Mouse (Mus musculus) layer of hippocampus, adult 8-10 months (tissue): ENCODE results near the gene Sumf1. TPM values are rescaled to one million over a fixed set of nuclear protein-coding genes. Genes with fewer than 3 reads are reported as not detected.

Experiments
- DNase-seq, 2 experiments: peaks; one replicate each; pipeline ENCODE4 v3.0.0; 2022; ENCODE audit warnings: low spot score in 2 of 2
- total RNA-seq, 4 experiments: library from RNA; stranded (reverse); gene quantifications; 2 replicates each; pipeline ENCODE4 v1.2.4; 2022

Gene Sumf1
- total RNA-seq, 4 experiments from 2014 or later: 19.2 to 29.2 (median 22.3) TPM

DNA sequence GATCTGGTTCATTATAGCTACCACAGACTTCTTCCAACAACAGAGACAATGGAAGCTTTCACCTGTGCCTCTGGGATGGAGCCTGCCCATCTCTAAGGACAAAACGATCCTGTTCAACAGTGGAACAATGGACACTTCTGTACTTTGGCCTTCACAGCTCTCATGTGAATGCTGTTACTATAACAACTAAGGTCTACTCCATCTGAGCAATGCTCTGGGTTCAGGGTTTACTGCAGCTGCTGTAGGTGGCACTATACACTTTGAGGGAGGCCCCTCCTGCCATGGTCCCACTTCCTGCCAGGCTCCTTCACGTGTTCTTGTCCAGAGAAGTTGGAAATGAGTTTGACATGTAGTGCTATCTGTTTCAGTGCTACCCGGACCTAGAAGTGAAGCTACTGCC lies 36.9 kb downstream of the Sumf1 start:
- no peak for DNase-seq

GRCm38 (mm10) chr6:108146637-108147036 lies 38.7 kb downstream of the Sumf1 start:
- DNase-seq: no peak

- peak; percentile 24 to 35 for DNase-seq
Measured at GRCm38 (mm10) chr6:108145941-108146588, 39.3 kb downstream of the Sumf1 start.

- DNase-seq: no peak
Measured at GRCm38 (mm10) chr6:108145241-108145640, 40.1 kb downstream of the Sumf1 start.

GRCm38 (mm10) chr6:108142796-108143195 lies 42.6 kb downstream of the Sumf1 start:
- peak; percentile 36 to 37 for DNase-seq

DNA sequence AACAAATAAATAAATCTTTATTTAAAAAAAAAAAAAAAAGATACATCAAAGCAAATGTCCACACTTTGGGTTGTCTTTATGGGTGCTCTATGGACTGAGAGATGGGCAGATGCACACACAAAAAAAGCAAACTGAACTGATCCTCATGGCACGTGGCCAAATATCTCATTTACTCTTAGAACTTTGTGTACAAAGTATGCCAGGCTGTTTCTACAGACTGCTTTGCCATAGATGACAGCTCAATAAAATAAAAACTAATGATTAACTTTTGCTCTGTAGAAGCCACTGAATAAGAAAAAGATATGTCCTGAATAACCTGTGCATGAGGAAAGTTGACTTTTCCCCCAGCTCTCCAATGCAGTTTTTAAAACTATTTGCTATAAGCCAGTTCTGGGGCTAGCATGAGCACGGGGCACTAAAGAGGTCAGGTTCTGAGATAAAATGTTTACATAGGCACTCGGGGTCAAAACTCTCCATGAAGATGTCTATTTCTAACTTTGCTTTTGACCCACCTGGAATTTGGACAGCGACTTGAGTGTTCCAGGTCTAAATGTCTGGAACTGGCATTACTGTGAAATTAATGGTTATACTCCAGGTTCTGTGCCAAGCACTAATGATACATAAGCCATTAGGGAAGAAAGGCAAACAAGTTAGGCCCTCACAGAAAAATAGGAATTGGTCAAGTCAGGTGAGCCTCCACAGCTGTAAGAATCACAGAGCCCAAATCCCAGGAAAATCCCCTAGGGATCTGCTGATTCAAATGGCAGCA lies 44.5 kb downstream of the Sumf1 start:
- DNase-seq: no peak

GRCm38 (mm10) chr6:108137031-108137430 lies 48.4 kb downstream of the Sumf1 start:
- DNase-seq: no peak

GRCm38 (mm10) chr6:108136286-108136685 lies 49.1 kb downstream of the Sumf1 start:
- DNase-seq: no peak

DNA sequence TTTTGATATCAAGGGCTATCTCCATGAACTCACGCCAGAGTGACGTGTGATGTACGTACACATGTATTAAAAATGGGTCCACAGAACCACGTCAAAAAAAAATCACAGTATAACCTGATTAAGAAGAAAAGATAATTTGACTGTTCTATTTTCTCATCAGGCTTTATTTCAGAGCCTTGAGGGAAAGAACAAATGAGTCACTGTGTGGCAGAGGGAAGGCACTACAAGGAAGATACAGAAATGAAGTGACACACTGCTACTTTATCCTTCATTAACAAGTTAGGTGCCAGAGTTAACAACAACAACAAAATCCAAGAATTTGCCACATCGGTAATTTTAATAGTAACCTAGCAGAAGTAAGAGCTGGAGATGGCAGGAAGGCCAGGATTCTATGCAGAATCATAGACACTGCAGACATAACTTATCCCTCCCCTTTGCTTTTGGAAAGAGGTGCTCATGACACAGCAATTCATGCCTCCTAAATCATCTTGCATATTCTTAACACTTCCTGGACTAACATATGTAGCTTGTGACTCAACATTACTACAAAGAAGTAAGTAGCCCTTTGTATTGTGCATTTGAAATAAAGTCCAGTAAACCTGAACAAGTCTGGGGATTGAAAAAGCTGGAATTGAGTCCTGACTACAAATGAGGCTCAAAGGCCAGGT lies 53.0 kb downstream of the Sumf1 start:
- no peak for DNase-seq

DNA sequence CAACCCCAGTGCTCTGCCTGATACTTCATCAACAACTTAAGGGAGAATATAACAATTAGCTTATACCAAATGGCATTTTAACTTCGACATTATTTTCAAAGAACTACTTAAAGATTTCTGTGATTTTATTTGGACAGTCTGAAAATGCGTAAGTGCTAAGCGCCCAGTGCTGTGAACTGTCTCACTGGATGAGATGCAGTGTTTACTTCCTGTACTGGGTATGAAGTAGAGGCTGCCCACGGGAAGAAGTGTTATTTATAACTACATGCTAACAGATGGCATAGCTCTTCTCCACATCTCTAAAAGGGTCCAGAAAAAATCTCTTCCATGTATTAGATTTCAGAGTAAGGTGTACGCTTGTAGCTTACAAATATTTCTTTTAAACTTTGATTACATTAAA lies 54.7 kb downstream of the Sumf1 start:
- no peak for DNase-seq

DNA sequence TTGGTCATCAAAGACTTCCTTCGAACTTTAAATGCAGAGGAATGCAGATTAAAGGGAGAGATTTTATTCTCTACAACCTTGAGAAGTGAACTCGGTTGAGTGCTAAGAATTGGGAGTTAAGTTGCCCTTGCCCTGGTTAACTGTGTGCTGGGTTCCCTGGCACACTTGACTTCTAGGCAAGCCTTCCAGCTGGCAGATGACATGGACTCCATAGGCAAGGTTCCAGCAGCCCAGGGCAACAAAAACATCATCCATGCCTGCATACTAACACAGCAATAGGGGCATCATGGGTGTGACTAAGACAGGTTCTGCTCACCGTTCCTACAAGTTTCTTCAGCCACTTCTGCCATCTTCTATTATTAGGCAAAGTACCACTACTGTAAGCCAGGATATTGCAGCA lies 58.8 kb downstream of the Sumf1 start:
- DNase-seq: no peak

DNA sequence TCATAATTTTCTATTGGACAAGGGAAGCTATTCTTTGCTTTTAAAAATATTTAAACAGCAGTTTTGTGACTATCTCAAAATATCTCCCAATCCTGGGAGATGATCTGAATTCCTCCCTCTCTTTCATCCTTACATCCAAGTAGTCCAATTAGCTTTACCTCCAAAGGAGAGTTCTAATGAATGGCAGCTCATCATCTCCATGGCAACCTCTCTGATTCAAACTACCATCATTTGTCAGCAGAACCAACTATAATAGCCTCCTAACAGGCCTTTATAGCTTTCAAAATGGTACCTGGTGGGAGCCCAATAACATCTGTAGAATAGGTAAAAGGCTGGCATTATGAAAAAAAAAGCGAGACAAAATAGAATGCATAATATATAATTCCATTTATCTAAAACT lies 59.9 kb downstream of the Sumf1 start:
- DNase-seq: no peak

DNA sequence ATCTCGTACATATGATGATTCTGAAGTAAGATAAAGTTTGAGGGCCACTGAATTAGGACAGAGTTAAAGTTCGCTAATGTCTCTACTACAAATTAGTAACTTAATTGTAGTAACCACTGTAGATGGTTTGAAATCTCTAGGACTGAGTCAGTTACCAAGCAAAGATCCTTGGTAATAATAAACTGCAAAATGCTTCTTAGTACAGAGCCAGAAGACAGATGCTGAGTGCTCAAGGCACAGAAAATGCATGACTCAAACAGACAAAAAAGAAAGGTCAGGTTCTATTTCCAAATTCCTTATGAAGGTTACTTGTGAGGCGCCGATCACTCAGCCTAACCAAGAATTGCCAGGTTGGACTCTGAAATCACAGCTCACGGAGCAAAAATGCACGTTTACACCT lies 67.5 kb downstream of the Sumf1 start:
- DNase-seq: no peak

GRCm38 (mm10) chr6:108114971-108115370 lies 70.4 kb downstream of the Sumf1 start:
- DNase-seq: no peak

- DNase-seq: no peak
Measured at GRCm38 (mm10) chr6:108111693-108112092, 73.7 kb downstream of the Sumf1 start.

DNA sequence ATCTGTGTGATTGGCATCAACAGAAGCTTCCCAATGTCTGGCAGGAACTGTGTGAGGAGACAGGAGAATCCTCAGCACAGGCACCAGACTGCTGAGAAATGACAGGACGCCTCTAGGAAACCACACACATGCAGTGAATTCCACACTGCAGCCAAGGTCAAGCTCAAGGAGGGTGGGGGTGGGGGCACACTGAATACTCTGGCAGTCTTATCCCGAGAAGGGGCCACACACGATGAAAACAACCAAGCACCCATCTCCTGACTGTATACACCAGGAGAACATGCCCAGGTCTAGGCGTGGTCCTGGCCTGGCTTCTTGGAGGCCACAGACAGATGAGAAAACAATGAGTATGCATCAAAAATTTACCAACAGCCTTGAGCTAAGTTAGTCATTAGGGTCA lies 75.0 kb downstream of the Sumf1 start:
- DNase-seq: no peak

- DNase-seq: no peak
Measured at GRCm38 (mm10) chr6:108107376-108107775, 78.0 kb downstream of the Sumf1 start.

DNA sequence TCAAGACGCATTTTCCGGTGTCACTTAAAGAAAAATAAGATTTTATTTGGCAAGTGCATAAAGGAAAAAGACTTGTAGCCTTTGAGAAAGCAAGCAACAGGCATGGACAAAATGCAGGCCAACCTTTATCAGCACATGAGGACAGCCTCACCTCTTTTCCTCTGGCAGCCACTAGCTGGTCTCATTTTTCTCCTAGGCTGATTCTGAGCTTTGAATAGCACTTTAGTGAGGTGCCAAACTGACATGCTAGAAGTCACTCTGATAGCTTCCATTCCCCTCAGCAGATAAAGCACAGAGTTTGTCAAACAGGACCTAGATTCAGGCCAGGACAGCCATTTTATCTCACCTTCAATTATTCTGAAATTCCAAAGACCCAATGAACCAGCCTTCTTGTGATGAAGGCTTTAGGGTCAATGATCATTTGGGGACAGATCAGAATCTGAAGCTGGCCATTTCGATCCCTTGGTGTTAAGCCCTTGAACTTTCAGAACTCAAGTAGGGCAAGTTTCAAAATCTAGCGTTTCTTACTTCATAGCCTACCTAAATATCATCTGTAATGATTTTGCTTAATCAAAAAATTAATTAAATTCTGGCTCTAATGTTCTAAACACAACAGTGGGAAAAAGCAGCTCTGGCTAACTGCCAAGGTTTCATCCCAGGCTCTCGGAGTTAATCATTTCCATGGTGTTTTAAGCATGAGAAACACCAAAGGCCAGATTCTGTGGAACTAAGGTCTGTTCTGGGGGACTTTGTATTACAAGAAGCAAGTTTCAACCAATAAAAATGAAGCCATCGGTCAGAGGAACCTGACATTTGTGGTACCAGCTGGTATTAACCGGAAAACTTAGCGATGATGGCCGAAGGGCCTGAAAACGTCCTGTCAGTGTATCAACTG lies 83.2 kb downstream of the Sumf1 start:
- no peak for DNase-seq

DNA sequence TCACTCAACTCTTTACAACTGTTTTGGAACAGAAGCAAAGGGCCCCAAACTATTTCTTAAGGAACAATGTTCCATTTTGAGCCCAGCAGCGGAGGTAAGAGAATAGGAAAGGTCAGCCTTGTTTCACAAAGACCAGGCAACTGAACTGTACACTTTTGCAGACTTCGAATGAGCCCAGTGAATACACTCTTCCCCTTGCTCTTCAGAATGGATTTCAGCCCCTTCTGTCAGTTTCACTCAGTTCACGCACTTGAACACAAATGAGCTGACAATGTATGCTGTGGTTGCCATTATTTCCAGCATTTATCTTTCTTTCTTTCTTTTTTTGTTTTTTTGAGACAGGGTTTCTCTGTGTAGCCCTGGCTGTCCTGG lies 86.5 kb downstream of the Sumf1 start:
- DNase-seq: no peak

DNA sequence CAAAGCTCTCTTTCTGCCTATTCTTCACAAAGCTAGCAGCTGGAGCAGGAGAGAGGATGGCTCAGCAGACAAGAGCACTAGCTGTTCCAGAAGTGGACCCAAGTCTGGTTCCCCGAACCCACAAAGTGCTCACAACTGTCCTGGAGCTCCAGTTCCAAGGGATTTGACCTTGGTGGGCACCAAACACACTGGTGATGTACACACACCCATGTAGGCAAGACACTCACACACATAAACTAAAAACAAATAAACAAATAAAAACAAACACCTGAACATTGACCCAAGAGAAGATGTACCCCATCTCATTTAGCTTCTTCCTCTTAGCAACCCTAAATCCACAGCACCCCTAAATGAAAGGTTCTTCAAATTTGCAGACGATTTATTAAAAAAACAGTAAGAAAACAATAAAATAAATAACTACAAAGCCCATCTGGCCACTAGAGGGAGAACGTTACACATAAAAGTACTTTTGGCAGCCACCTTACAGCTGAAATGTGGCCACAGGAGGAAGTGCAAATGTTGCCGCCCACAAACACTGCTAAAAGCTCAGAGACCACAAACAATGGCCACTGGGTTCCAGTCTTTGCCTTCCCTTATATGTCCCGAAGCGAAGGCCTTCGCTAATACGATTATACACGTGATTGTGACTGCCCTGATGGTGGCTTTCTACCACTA lies 87.1 kb downstream of the Sumf1 start:
- peak; percentile 28 to 49 for DNase-seq

DNA sequence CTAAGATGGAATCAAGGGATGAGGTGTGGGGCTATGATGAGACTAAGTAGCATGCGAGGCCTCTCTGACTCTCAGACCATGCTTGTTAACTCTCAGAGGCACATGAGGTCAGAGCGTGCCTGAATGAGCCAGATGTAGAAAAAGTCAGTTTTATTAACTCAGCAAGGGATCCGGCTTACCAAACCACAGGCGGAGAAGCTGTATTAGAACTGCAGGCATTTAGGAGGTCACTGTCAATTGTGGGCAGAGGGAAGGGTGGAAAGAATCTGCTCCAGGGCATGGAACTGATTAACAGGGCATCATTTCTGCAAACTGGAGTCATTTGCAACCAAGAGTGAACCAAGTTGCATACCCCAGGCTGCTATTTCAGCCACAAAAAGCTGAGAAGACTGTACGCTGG lies 89.9 kb downstream of the Sumf1 start:
- DNase-seq: no peak
